Mouse (Mus musculus): ENCODE measurements around the gene Bscl2. TPM values are rescaled to one million over a fixed set of nuclear protein-coding genes. Genes with fewer than 3 reads are reported as not detected.
A peak's percentile ranks its signal among the peaks of the same experiment; 100 is the strongest.

Gene Bscl2
- polyA plus RNA-seq, 1 experiment from 2014 or later = 54.6 TPM

GRCm38 (mm10) chr19:8839908-8840791, 2.9 kb downstream of the Bscl2 start:
- H3K4me1 ChIP-seq (replicated peaks; ENCODE audit: control insufficient read depth, insufficient read depth, low read length) = peaks cover 18% of the 10 kb centered on the region
- H3K9ac ChIP-seq (ENCODE audit: low read length) = peak overlapping the region; percentile 70
- WGBS = 26% methylated on average over 29 of the region's 29 CpGs
- peak; percentile 73 for ATAC-seq (ENCODE audit: low read depth)
- H3K4me2 ChIP-seq (ENCODE audit: low read depth, low read length) = peak overlapping the region; percentile 84
- no peak overlapping the region for H3K27ac ChIP-seq (ENCODE audit: low read length)
- no peaks in the 10 kb centered on the region; the same call in 1 of the 2 replicates for H3K36me3 ChIP-seq (ENCODE audit: control insufficient read depth, insufficient read depth, low read length)
- H3K27me3 ChIP-seq (ENCODE audit: control insufficient read depth, insufficient read depth, low read depth, low read length) = no peaks in the 10 kb centered on the region
- H3K9me3 ChIP-seq (ENCODE audit: control insufficient read depth, low read length) = no peaks in the 10 kb centered on the region
- peak overlapping the region; percentile 66 for H3K4me3 ChIP-seq (ENCODE audit: low read length)

- no peak for ATAC-seq (ENCODE audit: low read depth)
Observed at GRCm38 (mm10) chr19:8841012-8841411, 3.7 kb downstream of the Bscl2 start.

GRCm38 (mm10) chr19:8842961-8843360, 5.7 kb downstream of the Bscl2 start:
- no peaks in the 10 kb centered on the region for H3K27me3 ChIP-seq (ENCODE audit: control insufficient read depth, insufficient read depth, low read depth, low read length)
- no peak overlapping the region for H3K9ac ChIP-seq (ENCODE audit: low read length)
- no peak overlapping the region for H3K4me2 ChIP-seq (ENCODE audit: low read depth, low read length)
- H3K27ac ChIP-seq (ENCODE audit: low read length) = no peak overlapping the region
- no peak for ATAC-seq (ENCODE audit: low read depth)
- H3K4me3 ChIP-seq (ENCODE audit: low read length) = no peak overlapping the region
- 84% methylated on average over 6 of the region's 6 CpGs for WGBS
- peaks cover 12% of the 10 kb centered on the region for H3K36me3 ChIP-seq (ENCODE audit: control insufficient read depth, insufficient read depth, low read length)
- H3K4me1 ChIP-seq (replicated peaks; ENCODE audit: control insufficient read depth, insufficient read depth, low read length) = peaks cover 18% of the 10 kb centered on the region
- H3K9me3 ChIP-seq (ENCODE audit: control insufficient read depth, low read length) = no peaks in the 10 kb centered on the region

More at GRCm38 (mm10) chr19:8841012-8841411, 3.7 kb downstream of the Bscl2 start:
- WGBS = 89% methylated on average over 7 of the region's 7 CpGs
- peak overlapping the region; percentile 84 for H3K4me2 ChIP-seq (ENCODE audit: low read depth, low read length)
- H3K4me1 ChIP-seq (replicated peaks; ENCODE audit: control insufficient read depth, insufficient read depth, low read length) = peaks cover 18% of the 10 kb centered on the region
- H3K36me3 ChIP-seq (ENCODE audit: control insufficient read depth, insufficient read depth, low read length) = no peaks in the 10 kb centered on the region; the same call in 1 of the 2 replicates
- no peaks in the 10 kb centered on the region for H3K9me3 ChIP-seq (ENCODE audit: control insufficient read depth, low read length)
- H3K27me3 ChIP-seq (ENCODE audit: control insufficient read depth, insufficient read depth, low read depth, low read length) = no peaks in the 10 kb centered on the region
- peak overlapping the region; percentile 70 for H3K9ac ChIP-seq (ENCODE audit: low read length)
- peak overlapping the region; percentile 66 for H3K4me3 ChIP-seq (ENCODE audit: low read length)
- H3K27ac ChIP-seq (ENCODE audit: low read length) = no peak overlapping the region

- 61% methylated on average over 5 of the region's 5 CpGs for WGBS
- H3K4me1 ChIP-seq (replicated peaks; ENCODE audit: control insufficient read depth, insufficient read depth, low read length) = peaks cover 10% of the 10 kb centered on the region
- H3K27ac ChIP-seq (ENCODE audit: low read length) = no peak overlapping the region
- no peak overlapping the region for H3K4me2 ChIP-seq (ENCODE audit: low read depth, low read length)
- no peak overlapping the region for H3K4me3 ChIP-seq (ENCODE audit: low read length)
- H3K27me3 ChIP-seq (ENCODE audit: control insufficient read depth, insufficient read depth, low read depth, low read length) = no peaks in the 10 kb centered on the region
- H3K9me3 ChIP-seq (ENCODE audit: control insufficient read depth, low read length) = no peaks in the 10 kb centered on the region
- H3K36me3 ChIP-seq (ENCODE audit: control insufficient read depth, insufficient read depth, low read length) = peaks cover 12% of the 10 kb centered on the region
- no peak overlapping the region for H3K9ac ChIP-seq (ENCODE audit: low read length)
- 0 out of 2 replicates have a peak, but pooled peaks have one; percentile 1 for ATAC-seq (ENCODE audit: low read depth)
Observed at GRCm38 (mm10) chr19:8844371-8845129, 7.3 kb downstream of the Bscl2 start.

- Histone ChIP-seq H3K36me3 (ENCODE audit: control insufficient read depth, insufficient read depth, low read length) (peaks cover 12% of the 10 kb centered on the region), H3K9ac (ENCODE audit: low read length) (no peak overlapping the region), H3K4me2 (ENCODE audit: low read depth, low read length) (no peak overlapping the region), H3K27ac (ENCODE audit: low read length) (no peak overlapping the region), H3K9me3 (ENCODE audit: control insufficient read depth, low read length) (no peaks in the 10 kb centered on the region), H3K4me3 (ENCODE audit: low read length) (no peak overlapping the region), H3K27me3 (ENCODE audit: control insufficient read depth, insufficient read depth, low read depth, low read length) (no peaks in the 10 kb centered on the region), H3K4me1 (replicated peaks; ENCODE audit: control insufficient read depth, insufficient read depth, low read length) (no peaks in the 10 kb centered on the region)
- no peak for ATAC-seq (ENCODE audit: low read depth)
- WGBS = 65% methylated on average over 5 of the region's 5 CpGs
Observed at GRCm38 (mm10) chr19:8848356-8848755, 11.1 kb downstream of the Bscl2 start.

- Histone ChIP-seq H3K27ac (ENCODE audit: low read length) (no peak within 1 kb of the TSS), H3K27me3 (ENCODE audit: control insufficient read depth, insufficient read depth, low read depth, low read length) (no peaks in the 10 kb centered on the region), H3K9ac (ENCODE audit: low read length) (peak within 1 kb of the TSS; percentile 14; the same call in 1 of the 2 replicates), H3K4me1 (replicated peaks; ENCODE audit: control insufficient read depth, insufficient read depth, low read length) (no peaks in the 10 kb centered on the region), H3K36me3 (ENCODE audit: control insufficient read depth, insufficient read depth, low read length) (peaks cover 12% of the 10 kb centered on the region), H3K9me3 (ENCODE audit: control insufficient read depth, low read length) (no peaks in the 10 kb centered on the region), H3K4me2 (ENCODE audit: low read depth, low read length) (peak within 1 kb of the TSS; percentile 11), H3K4me3 (ENCODE audit: low read length) (no peak within 1 kb of the TSS)
- 19% methylated on average over 7 of the region's 7 CpGs for WGBS
- ATAC-seq (ENCODE audit: low read depth) = peak; percentile 76; the same call in 1 of the 2 replicates
Observed at GRCm38 (mm10) chr19:8850402-8850901, 13.2 kb downstream of the Bscl2 start, which contains the start of gene Lrrn4cl. Lrrn4cl (plus strand) TSS chr19:8850768.

GRCm38 (mm10) chr19:8851639-8852038, 14.4 kb downstream of the Bscl2 start:
- Histone ChIP-seq H3K9ac (ENCODE audit: low read length) (peak overlapping the region; percentile 10; the same call in 1 of the 2 replicates), H3K27me3 (ENCODE audit: control insufficient read depth, insufficient read depth, low read depth, low read length) (no peaks in the 10 kb centered on the region), H3K36me3 (ENCODE audit: control insufficient read depth, insufficient read depth, low read length) (peaks cover 8% of the 10 kb centered on the region; the same call in 1 of the 2 replicates), H3K9me3 (ENCODE audit: control insufficient read depth, low read length) (no peaks in the 10 kb centered on the region), H3K4me1 (replicated peaks; ENCODE audit: control insufficient read depth, insufficient read depth, low read length) (no peaks in the 10 kb centered on the region), H3K4me2 (ENCODE audit: low read depth, low read length) (no peak overlapping the region), H3K27ac (ENCODE audit: low read length) (no peak overlapping the region), H3K4me3 (ENCODE audit: low read length) (no peak overlapping the region)
- WGBS = 35% methylated on average over 7 of the region's 7 CpGs
- ATAC-seq (ENCODE audit: low read depth) = peak; percentile 40

- H3K27me3 ChIP-seq (ENCODE audit: control insufficient read depth, insufficient read depth, low read depth, low read length) = no peaks in the 10 kb centered on the region
- peak; percentile 22; the same call in 1 of the 2 replicates for ATAC-seq (ENCODE audit: low read depth)
- H3K9ac ChIP-seq (ENCODE audit: low read length) = no peak overlapping the region; the same call in 1 of the 2 replicates
- 47% methylated on average over 10 of the region's 10 CpGs for WGBS
- H3K4me3 ChIP-seq (ENCODE audit: low read length) = no peak overlapping the region
- no peaks in the 10 kb centered on the region for H3K9me3 ChIP-seq (ENCODE audit: control insufficient read depth, low read length)
- H3K4me1 ChIP-seq (replicated peaks; ENCODE audit: control insufficient read depth, insufficient read depth, low read length) = no peaks in the 10 kb centered on the region
- H3K36me3 ChIP-seq (ENCODE audit: control insufficient read depth, insufficient read depth, low read length) = peaks cover 3% of the 10 kb centered on the region; the same call in 1 of the 2 replicates
- no peak overlapping the region for H3K27ac ChIP-seq (ENCODE audit: low read length)
- H3K4me2 ChIP-seq (ENCODE audit: low read depth, low read length) = no peak overlapping the region
Observed at GRCm38 (mm10) chr19:8852236-8852928, 15.1 kb downstream of the Bscl2 start.

All from lung, embryonic 16.5 days (tissue).